Mouse (Mus musculus) layer of hippocampus, adult 11-12 months (tissue): ENCODE measurements around the gene Mex3d.
A peak's percentile ranks its signal among the peaks of the same experiment; 100 is the strongest.

ENCODE experiments used
- DNase-seq: peaks from one replicate; pipeline ENCODE4 v3.0.0; 2022; ENCODE audit warnings: low spot score

The Mex3d gene

GRCm38 (mm10) chr10:80386735-80387471 lies 556 bp downstream of the Mex3d start:
- DNase-seq = no peak

DNA sequence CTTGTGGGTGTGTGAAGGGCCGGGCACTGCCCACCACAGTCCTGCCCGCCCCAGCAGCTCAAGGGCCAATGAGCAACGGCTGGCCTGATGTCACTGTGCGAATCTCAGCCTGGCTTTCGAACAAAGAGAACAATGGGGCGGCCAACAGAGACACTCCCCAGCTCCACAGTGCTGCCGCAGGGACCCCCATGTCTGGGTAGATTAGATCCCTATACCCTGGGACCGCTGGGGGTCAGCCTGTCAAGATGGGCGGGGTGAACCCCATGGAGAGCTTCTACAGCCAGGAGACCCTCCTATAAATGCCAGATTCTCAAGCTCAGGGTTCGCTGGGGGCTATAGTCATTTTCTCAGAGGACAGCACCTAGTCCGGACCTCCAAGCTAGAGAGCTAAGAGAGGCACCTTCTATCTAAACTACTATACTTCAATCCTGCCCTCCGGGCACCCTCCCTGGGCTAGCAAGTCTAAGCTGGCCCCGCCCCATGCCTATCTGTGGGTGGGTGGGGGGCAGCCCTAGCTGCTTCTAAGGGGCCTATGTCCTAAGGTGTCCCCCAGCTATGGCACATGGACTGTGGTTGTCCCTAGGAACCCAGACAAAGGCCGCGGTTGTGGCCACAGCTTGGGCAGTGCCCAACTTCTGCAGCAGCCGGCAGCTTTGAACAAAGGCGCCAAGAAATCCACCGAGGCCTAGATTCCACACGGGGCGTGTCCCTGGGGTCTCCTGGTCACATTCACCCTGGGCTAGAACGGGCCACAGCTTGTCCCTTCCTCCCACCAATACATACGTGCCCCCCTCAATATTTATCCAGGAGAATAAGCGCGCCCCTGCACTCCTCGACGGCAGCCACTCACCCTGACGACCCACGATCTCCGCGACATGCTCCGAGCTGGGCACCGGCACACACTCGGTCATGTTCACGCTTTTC lies 1.4 kb downstream of the Mex3d start:
- DNase-seq = no peak

GRCm38 (mm10) chr10:80385310-80385709 lies 2.1 kb downstream of the Mex3d start:
- DNase-seq = no peak

DNA sequence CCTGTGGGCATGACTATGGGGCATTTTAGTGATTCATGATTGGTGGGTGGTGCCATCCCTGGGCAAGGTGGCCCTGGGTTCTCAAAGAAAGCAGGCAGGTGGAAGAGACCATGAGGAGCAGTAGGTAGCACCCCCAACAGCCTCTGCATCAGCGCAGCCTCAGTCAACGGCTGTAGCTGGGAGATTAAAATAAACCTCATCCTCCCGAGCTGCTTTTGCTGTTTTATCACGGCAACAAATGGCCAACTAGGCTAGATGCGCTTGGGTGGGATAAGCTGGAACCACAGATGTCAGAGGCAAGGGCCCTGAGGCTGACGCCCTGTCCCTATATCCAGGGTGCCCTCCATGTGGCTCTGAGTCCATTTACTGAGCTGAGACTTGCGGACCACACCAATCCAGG lies 2.8 kb downstream of the Mex3d start:
- no peak for DNase-seq

DNA sequence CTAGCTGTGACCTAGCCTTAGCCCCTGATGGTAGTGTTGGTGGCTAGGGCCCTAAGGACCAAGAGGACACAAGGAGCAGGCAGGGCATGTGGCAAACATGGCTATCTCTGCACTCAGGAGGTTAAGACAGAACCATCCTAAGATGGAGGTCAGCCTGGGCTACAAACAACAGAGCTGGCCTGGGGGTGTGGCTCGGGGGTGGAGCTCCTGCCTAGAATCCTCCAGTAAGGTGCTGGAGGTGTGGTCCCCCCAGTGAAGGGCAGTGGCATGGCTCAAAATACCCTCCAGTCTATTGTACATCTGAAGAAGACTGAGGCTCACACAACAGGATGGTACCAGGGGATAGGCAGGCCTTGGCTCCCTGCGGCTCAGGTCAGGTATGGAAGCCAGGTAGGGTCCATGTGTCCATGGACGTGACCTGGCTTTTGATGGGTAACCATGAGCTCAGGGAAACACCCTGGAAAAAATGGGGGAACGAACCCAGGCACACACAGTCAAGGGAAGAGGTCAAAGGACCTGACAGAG lies 3.3 kb downstream of the Mex3d start:
- DNase-seq = no peak

- DNase-seq = no peak
These were observed 4.0 kb downstream of the Mex3d start for GRCm38 (mm10) chr10:80383431-80383830.

GRCm38 (mm10) chr10:80382641-80383365 lies 4.7 kb downstream of the Mex3d start:
- no peak for DNase-seq

DNA sequence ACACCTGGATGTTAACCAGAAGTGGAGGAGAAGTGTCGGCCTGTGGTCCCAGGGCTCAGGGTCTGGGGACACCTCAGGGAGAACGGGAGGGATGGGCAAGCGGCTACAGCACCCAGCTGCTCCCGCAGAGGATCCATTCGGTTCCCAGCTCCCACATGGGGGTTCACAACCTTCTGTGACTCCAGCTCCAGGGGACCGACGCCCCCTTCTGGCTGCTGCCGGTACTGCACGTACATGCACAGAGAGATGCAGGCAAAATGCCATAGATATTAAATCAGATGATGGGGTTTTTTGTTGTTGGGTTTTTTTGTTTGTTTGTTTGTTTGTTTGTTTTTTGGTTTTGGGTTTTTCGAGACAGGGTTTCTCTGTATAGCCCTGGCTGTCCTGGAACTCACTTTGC lies 9.7 kb downstream of the Mex3d start:
- DNase-seq = no peak

DNA sequence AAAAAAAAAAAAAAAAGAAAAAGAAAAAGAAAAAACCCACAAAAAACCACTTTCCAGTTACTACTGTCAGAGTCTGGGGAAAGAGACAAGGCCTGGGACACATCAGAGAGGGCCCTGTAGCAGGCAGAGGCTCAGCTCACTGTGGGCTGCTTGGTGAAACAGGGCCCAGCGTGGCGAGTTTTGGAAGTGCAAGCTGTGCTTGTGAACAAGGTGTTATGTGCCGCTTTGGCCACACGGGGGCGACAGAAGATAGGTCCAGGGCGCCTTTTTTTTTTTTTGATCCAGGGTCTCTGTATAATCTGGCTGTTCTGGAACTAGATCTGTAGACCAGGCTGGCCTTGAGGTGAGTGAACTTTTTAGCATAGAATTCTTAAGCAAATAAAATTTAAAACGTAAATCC lies 11.3 kb downstream of the Mex3d start:
- DNase-seq = peak; percentile 93

GRCm38 (mm10) chr10:80374063-80374462 lies 13.4 kb downstream of the Mex3d start:
- peak; percentile 86 for DNase-seq

DNA sequence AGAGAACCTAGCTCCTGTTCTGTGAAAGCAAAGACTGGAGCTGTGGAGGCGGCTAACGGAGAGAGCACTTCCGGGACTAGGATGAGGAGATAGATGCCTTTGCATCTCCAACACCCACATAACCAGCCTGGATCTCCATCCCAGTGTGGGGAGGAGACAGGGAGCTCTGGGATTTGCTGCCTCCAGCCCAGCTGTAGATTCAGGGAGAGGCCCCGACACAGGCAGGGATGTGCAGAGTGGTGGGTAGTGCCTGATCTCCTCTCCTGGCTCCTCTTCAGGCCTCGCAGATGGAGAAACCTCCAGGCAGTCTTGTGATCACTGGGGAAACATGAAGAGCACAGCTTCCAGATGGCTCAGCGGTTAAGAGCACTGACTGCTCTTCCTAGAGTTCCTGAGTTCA lies 14.8 kb downstream of the Mex3d start:
- DNase-seq = no peak

DNA sequence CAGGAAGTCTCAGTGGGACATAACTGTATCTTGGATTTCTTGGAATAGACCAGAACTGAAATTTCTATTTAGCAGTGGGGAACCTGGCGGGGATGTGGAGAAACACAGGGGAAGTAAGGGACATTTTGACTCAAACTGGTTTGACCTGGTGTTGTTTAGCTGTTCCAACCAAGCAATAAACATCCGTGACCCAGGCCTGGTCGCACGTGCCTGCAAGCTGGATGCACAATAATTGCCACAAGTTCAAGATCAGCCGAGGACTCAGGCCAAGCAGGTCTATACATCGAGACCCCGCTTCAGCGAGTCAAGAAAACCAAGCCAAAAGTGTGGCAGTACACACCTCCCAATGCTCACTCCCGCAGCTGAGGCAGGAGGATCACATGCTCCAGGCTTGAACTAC lies 15.5 kb downstream of the Mex3d start:
- no peak for DNase-seq

DNA sequence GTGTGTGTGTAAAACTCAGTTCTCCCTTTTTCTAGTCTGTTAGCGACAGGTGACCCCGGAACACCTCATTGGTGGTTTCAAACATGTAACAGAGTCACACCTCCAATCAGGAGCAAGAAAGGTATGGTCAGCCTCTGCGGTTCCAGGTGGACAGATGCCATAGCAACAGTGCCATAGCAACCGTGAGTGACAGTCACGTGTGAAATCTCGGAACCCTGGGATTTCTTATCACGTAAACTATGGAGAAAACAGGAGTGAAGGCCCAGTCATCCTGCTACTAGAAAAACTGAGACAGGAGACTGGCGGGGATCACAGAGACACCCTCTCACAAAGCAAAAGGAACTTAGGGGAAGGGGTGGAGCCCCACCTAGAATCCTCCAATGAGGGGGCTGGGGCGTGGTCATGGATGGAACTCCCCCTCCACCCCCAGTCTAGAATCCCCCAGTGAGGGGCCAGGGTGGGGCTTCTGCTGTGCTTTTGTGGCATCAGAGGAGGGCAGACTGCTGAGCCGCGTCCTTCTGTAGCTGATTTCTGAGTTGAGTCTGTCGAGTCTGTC lies 16.0 kb downstream of the Mex3d start:
- no peak for DNase-seq

- no peak for DNase-seq
These were observed 17.3 kb downstream of the Mex3d start for GRCm38 (mm10) chr10:80369995-80370747.

GRCm38 (mm10) chr10:80368392-80368791 lies 19.1 kb downstream of the Mex3d start:
- no peak for DNase-seq

DNA sequence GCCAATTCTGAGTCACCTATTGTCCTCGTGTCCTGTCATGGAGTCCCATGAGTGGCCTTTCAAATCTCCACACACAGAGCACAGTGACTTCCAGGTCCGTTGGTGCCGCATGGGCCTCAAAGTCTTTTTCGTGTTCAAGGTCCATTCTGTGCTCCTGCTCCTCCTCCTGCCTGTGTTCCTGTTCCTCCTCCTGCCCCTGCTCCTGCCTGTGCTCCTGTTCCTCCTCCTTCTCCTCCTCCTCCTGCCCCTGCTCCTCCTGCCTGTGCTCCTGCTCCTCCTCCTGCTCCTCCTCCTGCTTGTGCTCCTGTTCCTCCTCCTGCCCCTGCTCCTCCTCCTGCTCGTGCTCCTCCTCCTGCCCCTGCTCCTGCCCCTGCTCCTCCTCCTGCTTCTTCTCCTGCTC lies 19.5 kb downstream of the Mex3d start:
- DNase-seq = no peak

GRCm38 (mm10) chr10:80365736-80366135 lies 21.7 kb downstream of the Mex3d start:
- DNase-seq = no peak

GRCm38 (mm10) chr10:80363734-80364133 lies 23.7 kb downstream of the Mex3d start:
- no peak for DNase-seq

GRCm38 (mm10) chr10:80357994-80358639 lies 29.3 kb downstream of the Mex3d start:
- DNase-seq = no peak

- DNase-seq = no peak
These were observed 30.1 kb downstream of the Mex3d start for GRCm38 (mm10) chr10:80357336-80357735.

DNA sequence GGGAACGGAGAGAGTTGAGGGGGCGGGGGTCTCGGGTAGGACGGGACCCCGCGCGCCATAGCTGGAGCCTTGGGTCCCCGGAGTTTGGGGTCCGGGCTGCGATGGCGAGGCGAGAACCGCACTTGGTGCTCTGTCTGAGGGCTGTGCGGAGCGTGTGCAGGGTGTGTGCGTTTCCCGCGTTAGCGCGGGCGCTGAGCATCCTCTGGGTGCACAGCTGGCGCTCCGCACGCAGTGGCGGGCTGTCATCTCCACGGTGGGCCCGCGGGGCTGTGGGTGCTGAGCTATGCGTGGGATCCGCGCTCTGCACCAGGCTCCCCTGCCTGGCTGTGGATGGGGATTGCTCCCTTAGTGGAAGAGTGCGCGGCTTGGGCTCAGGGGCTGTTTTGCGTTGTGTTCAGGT lies 30.7 kb downstream of the Mex3d start:
- no peak for DNase-seq
